Mouse (Mus musculus): ENCODE data around the gene Mum1. TPM values are rescaled to one million over a fixed set of nuclear protein-coding genes. Genes with fewer than 3 reads are reported as not detected.

Mum1 gene
- polyA plus RNA-seq (2017; shearing (Covaris generic)) = 10 to 100 TPM; 59.5 to 75.7 TPM

GRCm38 (mm10) chr10:80226416-80227165, at the start of gene Mum1:
TSS of gene Mum1 (plus strand) at chr10:80226434.
- ATAC-seq = peak; percentile 92

- ATAC-seq = no peak
Observed at GRCm38 (mm10) chr10:80177441-80178279, 48.6 kb upstream of the Mum1 start.

GRCm38 (mm10) chr10:80179068-80180051, 46.9 kb upstream of the Mum1 start, which contains the start of gene Efna2:
TSS of gene Efna2 (plus strand) at chr10:80179482.
- no peak for ATAC-seq

- no peak for ATAC-seq
Observed at GRCm38 (mm10) chr10:80180288-80180687, 45.9 kb upstream of the Mum1 start.

GRCm38 (mm10) chr10:80180823-80181222, 45.4 kb upstream of the Mum1 start:
- no peak for ATAC-seq

- no peak for ATAC-seq
Observed at GRCm38 (mm10) chr10:80182547-80182946, 43.7 kb upstream of the Mum1 start.

- no peak for ATAC-seq
Observed at GRCm38 (mm10) chr10:80186649-80187048, 39.6 kb upstream of the Mum1 start.

- ATAC-seq = no peak
Observed at GRCm38 (mm10) chr10:80187739-80188138, 38.5 kb upstream of the Mum1 start.

- no peak for ATAC-seq
Observed at GRCm38 (mm10) chr10:80188453-80189024, 37.7 kb upstream of the Mum1 start.

GRCm38 (mm10) chr10:80189999-80190398, 36.2 kb upstream of the Mum1 start:
- no peak for ATAC-seq

GRCm38 (mm10) chr10:80190491-80191051, 35.7 kb upstream of the Mum1 start:
- no peak for ATAC-seq

GRCm38 (mm10) chr10:80193976-80194375, 32.3 kb upstream of the Mum1 start:
- ATAC-seq = no peak

GRCm38 (mm10) chr10:80194441-80194840, 31.8 kb upstream of the Mum1 start:
- ATAC-seq = no peak

GRCm38 (mm10) chr10:80196167-80196566, 30.1 kb upstream of the Mum1 start:
- no peak for ATAC-seq

- no peak for ATAC-seq
Observed at GRCm38 (mm10) chr10:80196778-80197581, 29.3 kb upstream of the Mum1 start.

GRCm38 (mm10) chr10:80199440-80200008, 26.7 kb upstream of the Mum1 start:
- ATAC-seq = peak; percentile 75

GRCm38 (mm10) chr10:80200485-80200884, 25.7 kb upstream of the Mum1 start:
- no peak for ATAC-seq

GRCm38 (mm10) chr10:80204055-80204454, 22.2 kb upstream of the Mum1 start:
- ATAC-seq = no peak

- ATAC-seq = no peak
Observed at GRCm38 (mm10) chr10:80207201-80207600, 19.0 kb upstream of the Mum1 start.

GRCm38 (mm10) chr10:80207676-80208075, 18.6 kb upstream of the Mum1 start:
- no peak for ATAC-seq

Measured in activated CD4-positive, CD25-positive, alpha-beta regulatory T cell, adult 4 months (primary cell).